Comparison of ENCODE assay signal across 22 mouse cellular contexts in the genomic region with DNA sequence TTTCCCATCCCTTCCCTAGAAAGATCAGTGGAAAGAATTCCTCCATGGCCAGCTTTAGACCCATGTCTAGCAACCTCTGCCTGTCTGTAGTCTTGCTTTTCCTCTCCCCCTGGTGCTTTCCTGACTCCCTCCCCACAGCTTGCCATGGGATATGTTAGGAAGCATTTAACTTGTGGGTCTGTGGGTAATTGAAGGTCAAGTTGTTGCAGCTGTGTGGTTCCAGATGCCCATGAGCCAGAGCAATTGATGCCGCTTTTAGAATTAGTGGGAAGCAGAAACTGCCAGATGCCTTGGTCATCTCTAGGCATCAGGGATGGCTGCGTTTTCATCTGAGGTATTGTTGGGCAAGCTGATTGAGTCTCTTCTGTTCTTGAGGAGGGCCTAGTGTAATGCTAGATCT. TPM values are rescaled to one million over a fixed set of nuclear protein-coding genes. Genes with fewer than 3 reads are reported as not detected.
DNase-seq lines count a peak whose midpoint lies in the region; ATAC-seq and TF ChIP-seq lines count a peak whose summit lies in the region.
"Had no signal": no experiment of that assay in that cellular context is flagged by ENCODE, and none has a peak within 500 bp of the region (broad histone marks: within the 10 kb centered on the region; RNA-seq: fewer than 3 reads in every experiment).

No protein-coding gene starts in this region.

- no peaks in the 10 kb centered on the region for H3K36me3 ChIP-seq in midbrain, embryonic 11.5 days (ENCODE audit: control insufficient read depth, insufficient read depth, low read length)
- peaks cover 5% of the 10 kb centered on the region; the same call in 1 of the 2 replicates for H3K36me3 ChIP-seq in midbrain, embryonic 14.5 days (ENCODE audit: control insufficient read depth, insufficient read depth, low read length)
- H3K36me3 ChIP-seq in embryonic facial prominence, embryonic 12.5 days, result no peaks in the 10 kb centered on the region
- H3K36me3 ChIP-seq: forebrain, embryonic 15.5 days had no signal

- no peak for TF ChIP-seq POLR2A in olfactory bulb, adult 2 months (IDR thresholded peaks at IDR 0.05; ENCODE audit: insufficient read depth, low read depth, low read length)

- peak; percentile 18 for DNase-seq in embryo, embryonic 11 days
- DNase-seq in embryo, embryonic 10.5 days (ENCODE audit: low spot score), result no peak
- peak; percentile 69 for DNase-seq in midbrain, embryonic 11.5 days (ENCODE audit: low spot score, missing footprints)
- DNase-seq in midbrain, embryonic 14.5 days, result no peak
- DNase-seq in yolk sac, embryonic 10.5 days (ENCODE audit: low spot score), result no peak
- DNase-seq: adrenal gland, adult 2 months; adrenal gland, postnatal 14 days; cerebellum, adult 11 months; cerebellum, adult 2 months; cerebellum, adult 9-11 months; cerebellum, postnatal 25 days; gastrocnemius, postnatal 14 days; heart, adult 11 months had no signal

- H3K27me3 ChIP-seq in midbrain, embryonic 11.5 days (ENCODE audit: control insufficient read depth, insufficient read depth, low read length), result no peaks in the 10 kb centered on the region
- H3K27me3 ChIP-seq in midbrain, embryonic 14.5 days (ENCODE audit: control insufficient read depth, insufficient read depth, low read length), result no peaks in the 10 kb centered on the region
- H3K27me3 ChIP-seq in embryonic facial prominence, embryonic 12.5 days, result no peaks in the 10 kb centered on the region
- H3K27me3 ChIP-seq: forebrain, embryonic 12.5 days; forebrain, embryonic 15.5 days; hindbrain, embryonic 12.5 days; hindbrain, embryonic 15.5 days had no signal

- no peak for TF ChIP-seq CTCF in olfactory bulb, adult 2 months (IDR thresholded peaks at IDR 0.05; ENCODE audit: insufficient read depth, low read depth, low read length)

- WGBS in midbrain, embryonic 11.5 days, result 78% methylated on average over 2 of the region's 2 CpGs
- 95% methylated on average over 2 of the region's 2 CpGs for WGBS in midbrain, embryonic 14.5 days
- 27% methylated on average over 2 of the region's 2 CpGs for WGBS in embryonic facial prominence, embryonic 12.5 days
- WGBS in olfactory bulb, adult 2 months, result 75% methylated on average over 2 of the region's 2 CpGs

- H3K4me1 ChIP-seq in midbrain, embryonic 11.5 days (ENCODE audit: control insufficient read depth, insufficient read depth, low read length), result no peaks in the 10 kb centered on the region; the same call in 1 of the 2 replicates
- peaks cover 11% of the 10 kb centered on the region; the same call in 1 of the 2 replicates for H3K4me1 ChIP-seq in midbrain, embryonic 14.5 days (ENCODE audit: control insufficient read depth, insufficient read depth, low read length)
- peaks cover 4% of the 10 kb centered on the region for H3K4me1 ChIP-seq in embryonic facial prominence, embryonic 12.5 days
- peaks cover 19% of the 10 kb centered on the region for H3K4me1 ChIP-seq in olfactory bulb, adult 2 months (ENCODE audit: control insufficient read depth, insufficient read depth, low read length)
- H3K4me1 ChIP-seq: forebrain, embryonic 15.5 days had no signal

- no peak overlapping the region for H3K9ac ChIP-seq in midbrain, embryonic 11.5 days (ENCODE audit: low read length)
- H3K9ac ChIP-seq in midbrain, embryonic 14.5 days (replicated peaks; ENCODE audit: low read length), result no peak overlapping the region
- H3K9ac ChIP-seq in embryonic facial prominence, embryonic 12.5 days, result no peak overlapping the region
- H3K9ac ChIP-seq: forebrain, embryonic 12.5 days; forebrain, embryonic 15.5 days; hindbrain, embryonic 12.5 days; hindbrain, embryonic 15.5 days had no signal

- H3K27ac ChIP-seq in midbrain, embryonic 11.5 days (ENCODE audit: low read depth, low read length), result no peak overlapping the region
- H3K27ac ChIP-seq in midbrain, embryonic 14.5 days (replicated peaks; ENCODE audit: low read depth, low read length), result no peak overlapping the region
- 0 out of 2 replicates have a peak overlapping the region, but pooled peaks have one; percentile 17 for H3K27ac ChIP-seq in embryonic facial prominence, embryonic 12.5 days
- H3K27ac ChIP-seq in olfactory bulb, adult 2 months (ENCODE audit: insufficient read depth, low read depth, low read length), result peak overlapping the region; percentile 50; the same call in 1 of the 2 replicates
- H3K27ac ChIP-seq: forebrain, embryonic 12.5 days; forebrain, embryonic 15.5 days; hindbrain, embryonic 12.5 days; hindbrain, embryonic 15.5 days had no signal

- ATAC-seq in midbrain, embryonic 11.5 days (ENCODE audit: low FRiP score), result no peak
- ATAC-seq in midbrain, embryonic 14.5 days (ENCODE audit: low FRiP score, low TSS enrichment), result no peak
- no peak for ATAC-seq in embryonic facial prominence, embryonic 12.5 days (ENCODE audit: insufficient number of reproducible peaks, insufficient read depth, low FRiP score, low TSS enrichment)
- no peak for ATAC-seq in megakaryocyte, adult 5-6 weeks (ENCODE audit: poor library complexity, severe bottlenecking)
- ATAC-seq: forebrain, embryonic 15.5 days had no signal

- no peak overlapping the region for H3K4me3 ChIP-seq in midbrain, embryonic 11.5 days (ENCODE audit: low read depth, low read length)
- no peak overlapping the region for H3K4me3 ChIP-seq in midbrain, embryonic 14.5 days (replicated peaks; ENCODE audit: low read depth, low read length)
- no peak overlapping the region for H3K4me3 ChIP-seq in embryonic facial prominence, embryonic 12.5 days
- H3K4me3 ChIP-seq in olfactory bulb, adult 2 months (ENCODE audit: insufficient read depth, low read depth, low read length), result no peak overlapping the region
- H3K4me3 ChIP-seq: erythroblast, embryonic 14.5 days; forebrain, embryonic 12.5 days; forebrain, embryonic 15.5 days; hindbrain, embryonic 12.5 days; hindbrain, embryonic 15.5 days had no signal

- no peaks in the 10 kb centered on the region for H3K9me3 ChIP-seq in midbrain, embryonic 11.5 days (ENCODE audit: control insufficient read depth, low read length)
- no peaks in the 10 kb centered on the region for H3K9me3 ChIP-seq in midbrain, embryonic 14.5 days (ENCODE audit: control insufficient read depth, low read length)
- no peaks in the 10 kb centered on the region for H3K9me3 ChIP-seq in embryonic facial prominence, embryonic 12.5 days
- H3K9me3 ChIP-seq: forebrain, embryonic 12.5 days; forebrain, embryonic 15.5 days; hindbrain, embryonic 12.5 days; hindbrain, embryonic 15.5 days had no signal

- H3K4me2 ChIP-seq in midbrain, embryonic 11.5 days, result no peak overlapping the region
- no peak overlapping the region for H3K4me2 ChIP-seq in midbrain, embryonic 14.5 days (ENCODE audit: low read length)
- no peak overlapping the region for H3K4me2 ChIP-seq in embryonic facial prominence, embryonic 12.5 days (replicated peaks)
- H3K4me2 ChIP-seq: forebrain, embryonic 12.5 days; forebrain, embryonic 15.5 days; heart, embryonic 11.5 days; hindbrain, embryonic 12.5 days; hindbrain, embryonic 15.5 days had no signal

RNA-seq across cellular contexts. Expression of gene Mapkbp1, which starts 9.1 kb away (rescaled TPM):
- 2.9 and 3.4 TPM in 2 replicates for polyA plus RNA-seq in midbrain, embryonic 11.5 days (2014; fragmentation: Nextera tagmentation; extraction: Ambion mirVana)
- 7.2 and 8.1 TPM in 2 replicates for polyA plus RNA-seq in midbrain, embryonic 14.5 days (2014; fragmentation: Nextera tagmentation; extraction: Ambion mirVana)
- 3.9 and 4.0 TPM in 2 replicates for polyA plus RNA-seq in embryonic facial prominence, embryonic 12.5 days (2016; fragmentation: Nextera tagmentation; extraction: Ambion mirVana)
- polyA plus RNA-seq in olfactory bulb, adult 2 months (2012; ENCODE audit: insufficient read depth, insufficient read length, low replicate concordance, missing spikeins), result not detected in 2 replicates
- 2.1 and 3.3 TPM in 2 replicates for total RNA-seq in megakaryocyte, adult 5-6 weeks (2015)
- total RNA-seq in megakaryocyte, adult 5-6 weeks (2017), result 2.6 and 2.8 TPM in 2 replicates

RNA-seq across cellular contexts. Expression of gene Jmjd7, which starts 45.7 kb away (rescaled TPM):
- 18.8 and 19.1 TPM in 2 replicates for polyA plus RNA-seq in midbrain, embryonic 11.5 days (2014; fragmentation: Nextera tagmentation; extraction: Ambion mirVana)
- 16.7 and 18.7 TPM in 2 replicates for polyA plus RNA-seq in midbrain, embryonic 14.5 days (2014; fragmentation: Nextera tagmentation; extraction: Ambion mirVana)
- polyA plus RNA-seq in embryonic facial prominence, embryonic 12.5 days (2016; fragmentation: Nextera tagmentation; extraction: Ambion mirVana), result 19.0 and 24.1 TPM in 2 replicates
- not detected in 2 replicates for polyA plus RNA-seq in olfactory bulb, adult 2 months (2012; ENCODE audit: insufficient read depth, insufficient read length, low replicate concordance, missing spikeins)
- 4.5 and 8.0 TPM in 2 replicates for total RNA-seq in megakaryocyte, adult 5-6 weeks (2015)
- 2.3 and 5.4 TPM in 2 replicates for total RNA-seq in megakaryocyte, adult 5-6 weeks (2017)

RNA-seq across cellular contexts. Expression of gene Gm28042, which starts 45.7 kb away (rescaled TPM):
- polyA plus RNA-seq in midbrain, embryonic 11.5 days (2014; fragmentation: Nextera tagmentation; extraction: Ambion mirVana), result 3.6 and 3.9 TPM in 2 replicates
- 4.0 and 5.2 TPM in 2 replicates for polyA plus RNA-seq in midbrain, embryonic 14.5 days (2014; fragmentation: Nextera tagmentation; extraction: Ambion mirVana)
- 6.1 and 6.4 TPM in 2 replicates for polyA plus RNA-seq in embryonic facial prominence, embryonic 12.5 days (2016; fragmentation: Nextera tagmentation; extraction: Ambion mirVana)
- not detected in 2 replicates for polyA plus RNA-seq in olfactory bulb, adult 2 months (2012; ENCODE audit: insufficient read depth, insufficient read length, low replicate concordance, missing spikeins)
- total RNA-seq in megakaryocyte, adult 5-6 weeks (2015), result 0.80 and 1.7 TPM in 2 replicates
- total RNA-seq in megakaryocyte, adult 5-6 weeks (2017), result 0.15 and 0.37 TPM in 2 replicates

RNA-seq across cellular contexts. Expression of gene Pla2g4b, which starts 51.6 kb away (rescaled TPM):
- polyA plus RNA-seq in midbrain, embryonic 11.5 days (2014; fragmentation: Nextera tagmentation; extraction: Ambion mirVana), result 1.5 and 2.3 TPM in 2 replicates
- polyA plus RNA-seq in midbrain, embryonic 14.5 days (2014; fragmentation: Nextera tagmentation; extraction: Ambion mirVana), result 2.6 and 4.0 TPM in 2 replicates
- polyA plus RNA-seq in embryonic facial prominence, embryonic 12.5 days (2016; fragmentation: Nextera tagmentation; extraction: Ambion mirVana), result 2.4 and 3.7 TPM in 2 replicates
- not detected in 2 replicates for polyA plus RNA-seq in olfactory bulb, adult 2 months (2012; ENCODE audit: insufficient read depth, insufficient read length, low replicate concordance, missing spikeins)
- total RNA-seq in megakaryocyte, adult 5-6 weeks (2015), result 0.43 and 1.3 TPM in 2 replicates
- total RNA-seq in megakaryocyte, adult 5-6 weeks (2017), result 0.12 and 0.66 TPM in 2 replicates

Comparison
In these comparisons a context has a peak if more than half of its experiments do, and no peak if none do; other contexts are left out.
1. DNase-seq: peak in embryo, embryonic 11 days (single experiment) and midbrain, embryonic 11.5 days (single experiment); none in embryo, embryonic 10.5 days (single experiment), midbrain, embryonic 14.5 days (single experiment) and yolk sac, embryonic 10.5 days (single experiment).
2. H3K27ac ChIP-seq: peak in embryonic facial prominence, embryonic 12.5 days (single experiment) and olfactory bulb, adult 2 months (single experiment); none in midbrain, embryonic 11.5 days (single experiment) and midbrain, embryonic 14.5 days (single experiment).
3. RNA of gene Jmjd7, which starts 45.7 kb away (polyA plus RNA-seq): 18.8 to 19.1 TPM in midbrain, embryonic 11.5 days, 19.0 to 24.1 TPM in embryonic facial prominence, embryonic 12.5 days and 16.7 to 18.7 TPM in midbrain, embryonic 14.5 days; not detected in olfactory bulb, adult 2 months; every median in the first group is over 10 times any median in the second.